Mouse (Mus musculus) hindbrain, embryonic 15.5 days (tissue): ENCODE results near the gene Smbd1. TPM values are rescaled to one million over a fixed set of nuclear protein-coding genes. Genes with fewer than 3 reads are reported as not detected.

Experiments used
- ATAC-seq: fragments of 200-750 bp; cut with Nextera tagmentation; 2 replicates; pipeline ENCODE4 v1.8.0; 2017; ENCODE audit warnings: low read depth, moderate number of reproducible peaks, moderate TSS enrichment; ENCODE audit not compliant: low FRiP score
- H3K27ac ChIP-seq: fragments of 300-500 bp; sonication (generic); replicated peaks from 2 replicates; pipeline ENCODE4 v1.5.1; 2015; ENCODE audit warnings: mild to moderate bottlenecking, inconsistent platforms
- H3K27me3 ChIP-seq: fragments of 300-500 bp; sonication (generic); 2 replicates; pipeline ENCODE4 v1.6.1; 2015; ENCODE audit warnings: control low read depth, inconsistent platforms
- H3K36me3 ChIP-seq: fragments of 300-500 bp; sonication (generic); 2 replicates; pipeline ENCODE4 v1.6.1; 2015; ENCODE audit warnings: control low read depth, inconsistent platforms
- H3K4me1 ChIP-seq: fragments of 300-500 bp; sonication (generic); replicated peaks from 2 replicates; pipeline ENCODE4 v1.6.1; 2015; ENCODE audit warnings: control low read depth, inconsistent platforms
- H3K4me2 ChIP-seq: fragments of 300-500 bp; sonication (generic); 2 replicates; pipeline ENCODE4 v1.6.1; 2015; ENCODE audit warnings: moderate library complexity, mild to moderate bottlenecking, inconsistent platforms
- H3K4me3 ChIP-seq: fragments of 300-500 bp; sonication (generic); 2 replicates; pipeline ENCODE4 v1.5.1; 2015; ENCODE audit warnings: mild to moderate bottlenecking, inconsistent platforms
- H3K9ac ChIP-seq: fragments of 300-500 bp; sonication (generic); 2 replicates; pipeline ENCODE4 v1.6.1; 2015; ENCODE audit warnings: inconsistent platforms
- H3K9me3 ChIP-seq: fragments of 300-500 bp; sonication (generic); 2 replicates; pipeline ENCODE4 v1.6.1; 2016; ENCODE audit warnings: control low read depth, inconsistent platforms
- WGBS: fragments of 180-500 bp; shearing (Covaris S2); methylation state at CpG from one replicate; pipeline ENCODE4 v1.1.7; 2015; 5-methylcytosine and 5-hydroxymethylcytosine counted together
- polyA plus RNA-seq: library from polyadenylated mRNA; unstranded; fragments of >200 nt; fragmentation: Nextera tagmentation; extraction: Ambion mirVana; gene quantifications from 2 replicates; pipeline ENCODE4 v1.2.1, GENCODE M21; 2015

The Smbd1 gene
- not detected in 2 replicates for polyA plus RNA-seq

DNA sequence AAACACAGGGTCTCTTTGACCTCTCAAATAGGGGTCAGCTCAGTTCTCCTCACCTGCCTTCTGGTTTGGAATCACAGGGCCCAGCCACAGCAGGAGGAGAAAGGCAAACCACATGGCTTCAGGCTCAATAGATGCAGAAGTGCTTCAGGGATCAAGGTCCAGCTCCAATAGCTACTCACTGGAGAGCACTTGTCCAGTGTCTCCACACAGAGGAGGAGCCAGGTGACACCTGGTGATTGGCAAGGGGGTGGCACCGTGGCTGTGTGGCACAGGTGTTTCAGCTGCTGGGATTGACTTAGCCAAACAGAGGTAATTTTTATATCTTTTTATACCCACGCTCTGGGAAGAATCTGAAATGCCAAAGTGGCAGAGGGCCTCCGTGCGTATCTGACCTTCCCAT lies at the start of gene Smbd1:
Gene Smbd1, minus strand, starts transcription at position 157 of the 400 bp plus-strand sequence.
- Histone ChIP-seq H3K4me2 (no peak within 1 kb of the TSS), H3K36me3 (no peaks in the 10 kb centered on the region), H3K27ac (no peak within 1 kb of the TSS), H3K4me1 (peaks cover 4% of the 10 kb centered on the region), H3K9me3 (no peaks in the 10 kb centered on the region), H3K9ac (no peak within 1 kb of the TSS), H3K27me3 (no peaks in the 10 kb centered on the region), H3K4me3 (no peak within 1 kb of the TSS)
- ATAC-seq, result no peak
- 91% methylated on average over 4 of the region's 4 CpGs for WGBS

DNA sequence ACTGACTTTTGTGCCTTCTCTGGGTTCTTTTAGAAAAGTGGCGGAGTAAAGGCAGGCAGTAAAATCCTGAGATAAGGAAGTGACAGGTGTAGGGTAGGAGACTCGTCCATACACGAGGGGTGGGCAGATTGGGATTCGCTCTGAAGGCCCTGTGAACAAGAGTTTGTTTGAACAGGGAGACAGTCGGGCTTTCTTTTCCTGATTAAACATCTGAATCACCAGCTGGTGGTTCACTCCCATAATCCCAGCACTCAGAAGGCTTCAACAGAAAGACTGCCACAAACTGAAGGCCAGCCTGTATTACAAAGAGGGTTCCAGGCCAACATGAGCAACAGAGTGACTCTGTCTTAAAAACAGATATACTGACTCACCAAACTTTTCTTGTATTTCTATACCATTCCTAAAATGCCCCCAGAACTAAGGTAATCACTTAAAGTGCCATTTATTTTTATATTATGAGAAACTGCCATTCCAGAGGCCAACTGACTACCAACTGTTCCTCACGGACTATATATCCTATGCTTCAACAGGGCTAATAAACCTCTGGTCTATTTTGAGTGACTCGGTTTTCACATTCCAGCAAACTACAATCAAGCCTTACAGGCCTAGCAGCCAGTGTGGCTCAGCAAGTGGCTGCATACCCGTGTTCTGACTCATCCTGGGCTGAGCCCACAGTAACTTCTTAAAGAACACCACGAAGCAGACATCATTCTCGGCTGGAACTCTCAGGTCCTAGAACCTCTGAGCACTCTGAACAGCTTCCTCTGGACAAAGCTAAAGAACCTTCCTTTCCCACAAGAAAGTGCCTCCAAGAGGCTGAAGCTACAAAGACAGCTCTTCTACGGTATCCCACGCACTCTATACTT lies 48.7 kb upstream of the Smbd1 start:
- 80% methylated on average over 12 of the region's 12 CpGs for WGBS
- Histone ChIP-seq H3K4me1 (no peaks in the 10 kb centered on the region), H3K4me2 (no peak overlapping the region), H3K27ac (0 out of 2 replicates have a peak overlapping the region, but pooled peaks have one; percentile 10), H3K9ac (no peak overlapping the region), H3K4me3 (no peak overlapping the region), H3K36me3 (peaks cover 18% of the 10 kb centered on the region; the same call in 1 of the 2 replicates), H3K9me3 (no peaks in the 10 kb centered on the region), H3K27me3 (no peaks in the 10 kb centered on the region)
- ATAC-seq, result no peak

GRCm38 (mm10) chr16:32858356-32858755 lies 48.1 kb upstream of the Smbd1 start:
- H3K9ac ChIP-seq, result no peak overlapping the region
- no peak for ATAC-seq

GRCm38 (mm10) chr16:32856751-32857150 lies 46.5 kb upstream of the Smbd1 start:
- ATAC-seq, result no peak
- no peaks in the 10 kb centered on the region for H3K9me3 ChIP-seq
- H3K4me3 ChIP-seq, result no peak overlapping the region
- no peaks in the 10 kb centered on the region for H3K4me1 ChIP-seq
- H3K9ac ChIP-seq, result no peak overlapping the region
- WGBS, result 89% methylated on average over 3 of the region's 3 CpGs
- H3K36me3 ChIP-seq, result peaks cover 22% of the 10 kb centered on the region; the same call in 1 of the 2 replicates
- H3K4me2 ChIP-seq, result no peak overlapping the region
- H3K27me3 ChIP-seq, result no peaks in the 10 kb centered on the region
- H3K27ac ChIP-seq, result no peak overlapping the region

More at GRCm38 (mm10) chr16:32858356-32858755, 48.1 kb upstream of the Smbd1 start:
- H3K36me3 ChIP-seq, result peaks cover 16% of the 10 kb centered on the region; the same call in 1 of the 2 replicates
- 0 out of 2 replicates have a peak overlapping the region, but pooled peaks have one; percentile 10 for H3K27ac ChIP-seq
- no peaks in the 10 kb centered on the region for H3K27me3 ChIP-seq
- H3K4me1 ChIP-seq, result no peaks in the 10 kb centered on the region
- no peak overlapping the region for H3K4me2 ChIP-seq
- no peaks in the 10 kb centered on the region for H3K9me3 ChIP-seq
- no peak overlapping the region for H3K4me3 ChIP-seq
- WGBS, result 73% methylated on average over 4 of the region's 4 CpGs

GRCm38 (mm10) chr16:32854050-32854571 lies 43.8 kb upstream of the Smbd1 start:
- ATAC-seq, result no peak
- Histone ChIP-seq H3K4me2 (no peak overlapping the region), H3K27me3 (no peaks in the 10 kb centered on the region)

GRCm38 (mm10) chr16:32853492-32854049 lies 43.3 kb upstream of the Smbd1 start:
- H3K36me3 ChIP-seq, result peaks cover 30% of the 10 kb centered on the region
- WGBS, result 76% methylated on average over 13 of the region's 13 CpGs
- no peaks in the 10 kb centered on the region for H3K4me1 ChIP-seq
- H3K9me3 ChIP-seq, result no peaks in the 10 kb centered on the region
- H3K9ac ChIP-seq, result no peak overlapping the region
- H3K27ac ChIP-seq, result no peak overlapping the region
- no peak overlapping the region for H3K4me2 ChIP-seq
- no peak for ATAC-seq
- H3K27me3 ChIP-seq, result no peaks in the 10 kb centered on the region
- H3K4me3 ChIP-seq, result no peak overlapping the region

More at GRCm38 (mm10) chr16:32854050-32854571, 43.8 kb upstream of the Smbd1 start:
- no peaks in the 10 kb centered on the region for H3K9me3 ChIP-seq
- 0 out of 2 replicates have a peak overlapping the region, but pooled peaks have one; percentile 2 for H3K27ac ChIP-seq
- 74% methylated on average over 2 of the region's 2 CpGs for WGBS
- H3K4me1 ChIP-seq, result no peaks in the 10 kb centered on the region
- no peak overlapping the region for H3K4me3 ChIP-seq
- no peak overlapping the region for H3K9ac ChIP-seq
- peaks cover 28% of the 10 kb centered on the region for H3K36me3 ChIP-seq

GRCm38 (mm10) chr16:32849042-32849830 lies 39.0 kb upstream of the Smbd1 start:
- Histone ChIP-seq H3K4me3 (no peak overlapping the region), H3K36me3 (peaks cover 53% of the 10 kb centered on the region), H3K4me2 (no peak overlapping the region), H3K9me3 (no peaks in the 10 kb centered on the region), H3K4me1 (no peaks in the 10 kb centered on the region), H3K9ac (no peak overlapping the region), H3K27ac (no peak overlapping the region), H3K27me3 (no peaks in the 10 kb centered on the region)
- 93% methylated on average over 11 of the region's 11 CpGs for WGBS
- no peak for ATAC-seq

DNA sequence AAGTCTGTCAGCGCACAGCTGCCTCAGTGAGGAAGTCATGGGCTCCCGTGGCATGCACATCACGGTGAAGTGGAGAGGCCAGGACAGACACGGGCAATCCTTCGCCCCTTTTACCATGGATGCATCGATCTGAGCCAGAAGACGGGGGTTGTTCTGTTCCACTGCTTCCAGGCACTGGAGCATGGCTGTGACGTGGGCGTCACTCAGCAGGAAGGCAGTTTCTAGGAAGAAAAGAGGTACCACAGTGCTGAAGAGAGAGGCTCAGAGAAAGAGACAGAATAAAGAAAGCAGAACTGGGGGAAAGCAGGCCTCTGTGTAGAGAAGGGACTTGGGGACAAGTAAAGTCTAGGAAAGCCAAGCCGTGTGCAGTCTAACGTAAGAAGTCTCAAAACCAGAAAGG lies 36.8 kb upstream of the Smbd1 start:
- ATAC-seq, result no peak
- Histone ChIP-seq H3K27ac (no peak overlapping the region), H3K27me3 (no peaks in the 10 kb centered on the region)

DNA sequence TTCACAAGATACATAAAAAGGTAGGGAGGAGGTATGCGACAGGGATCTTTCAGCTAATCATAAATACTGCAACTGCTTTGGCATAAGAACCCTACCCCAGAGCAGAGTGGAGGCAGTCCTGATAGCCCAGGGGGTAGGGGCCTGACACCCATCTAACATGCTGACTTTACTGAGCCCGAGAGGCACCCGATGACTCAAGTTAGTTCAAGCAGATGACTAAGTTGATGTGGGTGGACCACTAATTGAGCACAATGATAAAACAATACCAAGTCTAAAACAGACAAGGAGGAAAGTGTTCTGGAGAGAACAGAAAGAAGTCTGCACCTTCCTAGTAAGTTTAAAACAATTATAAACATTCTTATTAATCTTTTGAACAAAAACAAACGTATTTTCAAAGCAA lies 21.2 kb upstream of the Smbd1 start:
- Histone ChIP-seq H3K4me2 (no peak overlapping the region), H3K9me3 (no peaks in the 10 kb centered on the region), H3K4me3 (no peak overlapping the region), H3K27ac (no peak overlapping the region), H3K4me1 (no peaks in the 10 kb centered on the region), H3K9ac (no peak overlapping the region), H3K36me3 (peaks cover 50% of the 10 kb centered on the region), H3K27me3 (no peaks in the 10 kb centered on the region)
- WGBS, result 90% methylated on average over 4 of the region's 4 CpGs
- ATAC-seq, result no peak

More for the DNA sequence above, 36.8 kb upstream of the Smbd1 start:
- Histone ChIP-seq H3K4me3 (no peak overlapping the region), H3K4me2 (no peak overlapping the region), H3K36me3 (peaks cover 67% of the 10 kb centered on the region), H3K9ac (no peak overlapping the region), H3K9me3 (no peaks in the 10 kb centered on the region), H3K4me1 (no peaks in the 10 kb centered on the region)
- 86% methylated on average over 11 of the region's 11 CpGs for WGBS

DNA sequence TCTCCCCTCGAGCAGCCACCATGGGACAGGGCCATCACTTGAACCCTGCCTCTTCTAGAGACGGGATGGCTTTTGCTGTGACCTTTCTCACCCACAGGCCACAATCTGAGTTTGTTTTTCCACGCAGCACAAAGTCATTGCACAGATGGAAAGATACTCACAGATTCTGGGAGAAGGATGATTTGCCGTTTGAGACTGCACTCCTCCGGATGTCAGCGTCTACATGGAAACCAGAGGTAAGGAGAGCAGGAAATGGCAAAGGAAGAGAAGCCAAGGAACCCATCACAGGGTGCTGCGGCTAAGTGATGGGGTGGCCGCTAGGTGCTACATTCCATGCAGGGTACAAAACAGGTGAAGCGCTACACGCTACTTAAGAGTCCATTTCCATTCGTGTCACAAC lies 18.8 kb upstream of the Smbd1 start:
- Histone ChIP-seq H3K4me2 (no peak overlapping the region), H3K27me3 (no peaks in the 10 kb centered on the region), H3K9ac (no peak overlapping the region), H3K9me3 (no peaks in the 10 kb centered on the region), H3K27ac (no peak overlapping the region), H3K4me3 (no peak overlapping the region), H3K4me1 (no peaks in the 10 kb centered on the region), H3K36me3 (peaks cover 52% of the 10 kb centered on the region)
- WGBS, result 93% methylated on average over 11 of the region's 11 CpGs
- ATAC-seq, result no peak

DNA sequence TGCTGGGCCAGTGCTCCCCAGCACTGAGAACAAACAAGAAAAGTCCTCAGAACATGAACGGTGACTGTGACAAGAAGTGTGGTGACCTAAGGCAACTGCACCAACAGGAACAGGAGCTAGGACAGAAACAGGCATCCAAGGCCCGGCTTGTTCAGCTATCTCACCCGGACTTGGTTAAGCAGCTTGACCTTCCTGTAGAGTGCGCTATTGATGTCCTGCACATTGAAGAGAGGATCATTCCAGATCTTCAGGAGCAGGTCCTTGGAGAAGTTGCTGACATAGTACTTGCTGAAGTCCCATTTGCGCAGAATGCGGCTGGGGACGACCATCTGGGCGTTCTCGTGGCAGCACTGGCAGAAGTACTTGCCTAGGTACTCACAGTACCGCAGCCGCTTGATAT lies 16.2 kb upstream of the Smbd1 start:
- Histone ChIP-seq H3K4me2 (no peak overlapping the region), H3K27me3 (no peaks in the 10 kb centered on the region), H3K4me3 (no peak overlapping the region), H3K27ac (no peak overlapping the region), H3K9ac (no peak overlapping the region), H3K4me1 (no peaks in the 10 kb centered on the region), H3K36me3 (peaks cover 65% of the 10 kb centered on the region), H3K9me3 (no peaks in the 10 kb centered on the region)
- no peak for ATAC-seq
- WGBS, result 97% methylated on average over 11 of the region's 11 CpGs
